Mouse (Mus musculus) heart, embryonic 15.5 days (tissue): ENCODE measurements around the gene Il7r. TPM values are rescaled to one million over a fixed set of nuclear protein-coding genes. Genes with fewer than 3 reads are reported as not detected.

Source experiments
- ATAC-seq: fragments of 200-750 bp; cut with Nextera tagmentation; replicated peaks from 2 replicates; pipeline ENCODE4 v1.8.0; 2017; ENCODE audit warnings: low read depth, moderate TSS enrichment; ENCODE audit not compliant: insufficient number of reproducible peaks, insufficient read depth, low FRiP score
- H3K27ac ChIP-seq: fragments of 300-500 bp; sonication (generic); 2 replicates; pipeline ENCODE4 v1.5.1; 2015; ENCODE audit warnings: mild to moderate bottlenecking, inconsistent platforms
- H3K27me3 ChIP-seq: fragments of 300-500 bp; sonication (generic); 2 replicates; pipeline ENCODE4 v1.6.1; 2015; ENCODE audit warnings: inconsistent platforms
- H3K36me3 ChIP-seq: fragments of 300-500 bp; sonication (generic); 2 replicates; pipeline ENCODE4 v1.6.1; 2015; ENCODE audit warnings: mild to moderate bottlenecking, inconsistent platforms
- H3K4me1 ChIP-seq: fragments of 300-500 bp; sonication (generic); replicated peaks from 2 replicates; pipeline ENCODE4 v1.6.1; 2015; ENCODE audit warnings: inconsistent platforms
- H3K4me2 ChIP-seq: fragments of 300-500 bp; sonication (generic); 2 replicates; pipeline ENCODE4 v1.6.1; 2015; ENCODE audit warnings: inconsistent platforms, mild to moderate bottlenecking, moderate library complexity
- H3K4me3 ChIP-seq: fragments of 300-500 bp; sonication (generic); 2 replicates; pipeline ENCODE4 v1.5.1; 2015; ENCODE audit warnings: mild to moderate bottlenecking, inconsistent platforms
- H3K9ac ChIP-seq: fragments of 300-500 bp; sonication (generic); 2 replicates; pipeline ENCODE4 v1.6.1; 2015; ENCODE audit warnings: mild to moderate bottlenecking, inconsistent platforms
- H3K9me3 ChIP-seq: fragments of 300-500 bp; sonication (generic); replicated peaks from 2 replicates; pipeline ENCODE4 v1.6.1; 2016; ENCODE audit warnings: inconsistent platforms
- WGBS: fragments of 180-500 bp; shearing (Covaris S2); methylation state at CpG from one replicate; pipeline ENCODE4 v1.1.7; 2015; ENCODE audit warnings: mixed read lengths; 5-methylcytosine and 5-hydroxymethylcytosine counted together
- polyA plus RNA-seq: library from polyadenylated mRNA; unstranded; fragments of >200 nt; fragmentation: Nextera tagmentation; extraction: Ambion mirVana; gene quantifications from 2 replicates; pipeline ENCODE4 v1.2.1, GENCODE M21; 2015

Gene Il7r
- polyA plus RNA-seq, 1 experiment from 2014 or later = 0.67 TPM

DNA sequence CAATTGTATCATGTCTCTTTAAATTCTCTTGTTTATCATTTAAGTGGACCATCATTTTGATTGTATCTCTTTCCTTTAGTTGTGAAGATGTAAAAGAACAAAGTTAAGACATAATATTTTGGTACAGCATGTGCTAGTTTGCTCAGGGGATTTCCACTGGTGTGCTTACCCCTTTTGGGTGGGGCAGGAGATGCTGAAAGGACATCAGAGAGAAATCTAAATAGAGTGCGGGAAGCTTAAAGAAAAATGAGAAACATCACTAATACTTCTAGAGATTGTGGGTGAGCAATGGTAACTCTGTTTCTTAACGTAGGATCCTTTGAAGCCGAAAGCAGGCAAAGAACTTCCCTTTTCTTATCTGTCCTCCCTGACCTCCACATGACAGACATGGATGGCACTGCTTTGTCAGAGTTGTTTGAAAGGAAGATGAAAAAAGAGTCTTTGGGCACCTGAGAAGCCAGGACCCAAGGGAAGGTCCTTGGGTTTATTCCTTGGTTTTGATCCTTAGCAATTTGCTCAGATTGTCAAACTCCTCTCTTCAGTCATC, 3.5 kb upstream of the Il7r start:
- Histone ChIP-seq H3K27me3 (no peaks in the 10 kb centered on the region), H3K4me3 (no peak overlapping the region), H3K4me2 (no peak overlapping the region), H3K4me1 (no peaks in the 10 kb centered on the region), H3K9me3 (no peaks in the 10 kb centered on the region), H3K9ac (no peak overlapping the region), H3K27ac (no peak overlapping the region), H3K36me3 (no peaks in the 10 kb centered on the region)
- WGBS = 53% methylated on average over 3 of the region's 3 CpGs
- ATAC-seq = no peak

DNA sequence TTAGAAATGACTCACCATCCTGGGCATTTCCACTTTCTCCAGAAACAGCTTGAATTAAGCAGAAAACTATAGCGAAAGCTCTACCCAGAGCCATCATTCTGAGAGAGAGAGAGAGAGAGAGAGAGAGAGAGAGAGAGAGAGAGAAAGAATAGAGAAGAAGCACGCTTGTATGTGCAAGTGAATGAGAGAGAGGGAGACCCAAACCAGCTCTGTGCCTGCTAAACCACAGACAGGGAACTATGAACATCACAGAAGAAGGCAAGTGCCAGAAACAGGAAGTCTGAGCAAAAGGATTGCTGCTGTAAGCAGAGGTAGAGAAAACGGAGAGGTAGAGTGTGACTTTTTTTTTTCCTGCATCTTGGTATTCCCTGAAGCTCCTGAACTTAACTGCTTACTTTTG, 330 bp downstream of the Il7r start:
- WGBS = 59% methylated on average over 3 of the region's 3 CpGs
- no peaks in the 10 kb centered on the region for H3K27me3 ChIP-seq
- no peaks in the 10 kb centered on the region for H3K9me3 ChIP-seq
- H3K4me1 ChIP-seq = peaks cover 4% of the 10 kb centered on the region; the same call in 1 of the 2 replicates
- no peak overlapping the region for H3K4me3 ChIP-seq
- H3K27ac ChIP-seq = no peak overlapping the region
- ATAC-seq = no peak
- H3K36me3 ChIP-seq = no peaks in the 10 kb centered on the region
- no peak overlapping the region for H3K9ac ChIP-seq
- H3K4me2 ChIP-seq = no peak overlapping the region

DNA sequence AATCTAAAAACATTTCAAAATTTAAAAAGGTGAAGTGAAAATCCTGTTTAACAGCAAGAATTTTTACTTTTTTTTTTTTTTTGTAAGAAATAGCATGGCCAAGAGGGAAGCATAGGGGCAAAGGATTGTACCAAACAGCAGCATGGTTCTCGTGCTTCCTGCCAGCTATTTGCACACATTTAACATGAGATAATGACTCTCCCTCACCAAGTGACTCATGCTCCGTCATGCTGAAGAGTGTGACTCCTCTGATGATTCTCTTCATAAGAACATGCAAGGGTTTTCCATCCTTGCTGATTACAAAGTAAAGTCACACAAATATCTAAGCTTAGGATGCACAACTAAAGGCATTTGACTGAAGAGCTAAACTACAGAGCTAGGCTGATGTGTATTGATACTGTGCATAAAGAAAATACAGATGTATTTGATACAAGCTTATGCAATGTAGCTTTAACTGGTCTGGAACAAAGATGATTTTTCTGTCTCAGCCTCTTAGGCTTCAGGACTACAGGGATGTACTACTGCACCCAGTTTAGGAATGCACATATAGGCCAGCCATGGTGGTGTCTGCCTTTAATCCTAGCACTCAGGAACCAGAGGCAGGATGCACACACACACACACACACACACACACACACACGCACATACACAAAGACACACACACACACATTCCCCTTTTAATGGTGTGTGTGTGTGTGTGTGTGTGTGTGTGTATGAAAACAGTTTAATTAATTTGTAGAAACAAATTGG, 1.6 kb downstream of the Il7r start:
- no peak for ATAC-seq
- Histone ChIP-seq H3K4me1 (peaks cover 6% of the 10 kb centered on the region; the same call in 1 of the 2 replicates), H3K27me3 (no peaks in the 10 kb centered on the region), H3K27ac (no peak overlapping the region), H3K4me3 (no peak overlapping the region; the same call in 1 of the 2 replicates), H3K9ac (no peak overlapping the region), H3K9me3 (no peaks in the 10 kb centered on the region), H3K36me3 (no peaks in the 10 kb centered on the region), H3K4me2 (no peak overlapping the region)
- 56% methylated on average over 3 of the region's 3 CpGs for WGBS

DNA sequence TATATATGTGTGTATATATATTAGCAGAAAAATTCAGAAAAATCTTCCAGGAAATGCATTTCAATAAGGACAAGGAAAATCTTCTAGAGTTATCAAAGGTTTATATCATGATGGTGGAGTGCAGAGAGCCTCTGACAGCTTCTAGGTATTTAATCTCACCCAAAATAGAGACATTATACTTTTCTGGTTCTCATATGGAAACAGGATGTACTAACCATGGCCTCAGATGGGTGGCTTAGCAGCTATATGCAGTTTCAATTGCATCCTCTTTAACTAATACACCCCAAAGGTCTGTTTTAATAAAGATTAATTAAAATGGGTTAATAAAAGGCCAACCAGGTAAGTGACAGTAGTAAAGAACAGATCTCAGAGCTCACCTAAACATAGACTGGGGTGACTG, 3.6 kb downstream of the Il7r start:
- H3K4me2 ChIP-seq = no peak overlapping the region
- no peaks in the 10 kb centered on the region for H3K36me3 ChIP-seq
- H3K9me3 ChIP-seq = no peaks in the 10 kb centered on the region
- no peak overlapping the region for H3K9ac ChIP-seq
- no peak overlapping the region for H3K27ac ChIP-seq
- no peak for ATAC-seq
- peaks cover 6% of the 10 kb centered on the region; the same call in 1 of the 2 replicates for H3K4me1 ChIP-seq
- H3K4me3 ChIP-seq = no peak overlapping the region
- no peaks in the 10 kb centered on the region for H3K27me3 ChIP-seq

DNA sequence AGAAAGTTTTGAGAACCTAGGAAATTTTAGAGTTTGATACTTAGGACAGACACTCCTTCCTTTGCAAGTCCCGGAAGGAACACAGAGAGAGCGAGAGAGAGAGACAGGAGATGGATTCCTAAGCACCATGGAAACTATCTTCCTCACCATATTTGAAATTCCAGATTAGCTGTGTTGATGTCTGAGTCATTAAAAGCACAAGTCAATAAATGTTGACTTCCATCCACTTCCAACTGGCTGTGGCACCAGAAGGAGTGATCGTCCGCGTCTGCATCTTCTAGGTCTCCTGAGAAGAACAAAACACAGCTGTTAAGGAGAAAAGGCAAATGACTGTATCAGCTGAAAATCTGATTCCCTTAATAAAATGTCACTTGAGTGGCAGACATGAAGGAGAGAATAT, 5.1 kb downstream of the Il7r start:
- H3K27ac ChIP-seq = 0 out of 2 replicates have a peak overlapping the region, but pooled peaks have one; percentile 24
- H3K4me1 ChIP-seq = peaks cover 6% of the 10 kb centered on the region; the same call in 1 of the 2 replicates
- H3K4me3 ChIP-seq = no peak overlapping the region
- 49% methylated on average over 5 of the region's 5 CpGs for WGBS
- H3K27me3 ChIP-seq = no peaks in the 10 kb centered on the region
- no peak overlapping the region for H3K9ac ChIP-seq
- H3K4me2 ChIP-seq = no peak overlapping the region
- H3K9me3 ChIP-seq = no peaks in the 10 kb centered on the region
- ATAC-seq = no peak
- H3K36me3 ChIP-seq = no peaks in the 10 kb centered on the region

DNA sequence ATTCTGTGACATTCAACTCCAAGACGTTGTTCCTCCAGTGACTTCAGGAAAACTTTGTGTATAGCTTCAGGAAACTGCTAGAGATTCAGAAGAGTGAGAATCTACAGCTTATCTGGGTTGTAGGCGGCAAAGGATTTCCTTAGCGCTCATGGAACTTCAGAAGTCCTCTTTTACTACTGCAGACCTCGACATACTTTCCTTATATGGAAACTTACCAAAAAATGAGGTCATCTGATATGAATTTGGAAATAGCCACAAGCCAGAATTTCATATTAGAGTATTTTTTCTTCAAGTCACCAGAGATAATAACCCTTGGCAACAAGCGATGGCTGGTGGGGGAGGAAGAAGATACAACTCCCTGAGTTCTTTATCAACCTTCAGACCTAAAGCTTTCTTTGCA, 6.0 kb downstream of the Il7r start:
- Histone ChIP-seq H3K9ac (no peak overlapping the region), H3K4me3 (no peak overlapping the region), H3K27me3 (no peaks in the 10 kb centered on the region), H3K9me3 (no peaks in the 10 kb centered on the region), H3K4me2 (no peak overlapping the region), H3K27ac (peak overlapping the region; percentile 10; the same call in 1 of the 2 replicates), H3K36me3 (no peaks in the 10 kb centered on the region), H3K4me1 (peaks cover 6% of the 10 kb centered on the region; the same call in 1 of the 2 replicates)
- 40% methylated on average over 5 of the region's 5 CpGs for WGBS
- no peak for ATAC-seq

DNA sequence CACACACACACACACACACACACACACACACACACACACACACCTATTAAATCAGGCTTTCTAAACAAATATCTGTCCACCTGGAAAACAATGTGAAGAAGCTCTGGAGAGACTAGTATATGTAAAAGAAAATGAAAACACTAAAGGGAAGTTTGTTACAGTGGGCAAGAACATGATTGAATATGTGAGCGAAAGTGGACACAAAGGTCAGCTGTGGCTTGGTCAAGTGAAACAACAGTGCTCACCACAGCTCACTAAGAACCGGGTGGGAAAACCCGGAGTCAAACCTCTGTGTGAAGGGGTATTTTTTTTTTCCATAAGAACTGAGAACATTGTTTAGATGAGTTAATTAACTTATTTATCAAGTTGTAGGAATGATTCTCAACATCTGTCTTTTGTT, 6.9 kb downstream of the Il7r start:
- no peaks in the 10 kb centered on the region for H3K9me3 ChIP-seq
- no peak overlapping the region for H3K27ac ChIP-seq
- no peak overlapping the region for H3K4me3 ChIP-seq
- no peak overlapping the region for H3K4me2 ChIP-seq
- H3K9ac ChIP-seq = no peak overlapping the region
- ATAC-seq = no peak
- WGBS = 85% methylated on average over 3 of the region's 3 CpGs
- H3K4me1 ChIP-seq = peaks cover 6% of the 10 kb centered on the region; the same call in 1 of the 2 replicates
- no peaks in the 10 kb centered on the region for H3K27me3 ChIP-seq
- H3K36me3 ChIP-seq = no peaks in the 10 kb centered on the region

DNA sequence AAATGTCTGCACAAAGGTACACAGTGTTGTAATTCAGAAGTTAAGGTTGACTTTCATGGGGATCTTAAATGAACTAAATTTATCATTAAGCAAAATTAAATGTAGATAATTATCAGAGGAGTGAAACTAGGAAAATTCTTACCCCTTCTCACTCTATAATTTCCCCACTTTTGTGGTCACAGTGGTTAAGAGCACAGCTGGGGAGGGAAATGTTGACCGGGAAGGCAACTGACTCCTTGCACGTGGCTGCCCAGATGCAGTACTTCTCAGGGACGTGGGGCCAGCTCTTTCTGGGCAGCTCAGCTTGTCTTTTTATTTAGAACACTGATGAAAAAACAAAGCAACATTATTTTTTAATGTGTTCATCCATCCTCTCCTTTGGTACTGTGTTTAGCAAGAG, 37.9 kb downstream of the Il7r start:
- H3K9ac ChIP-seq = no peak overlapping the region
- ATAC-seq = no peak
- 69% methylated on average over 3 of the region's 3 CpGs for WGBS
- H3K36me3 ChIP-seq = no peaks in the 10 kb centered on the region
- no peaks in the 10 kb centered on the region for H3K27me3 ChIP-seq
- no peaks in the 10 kb centered on the region for H3K4me1 ChIP-seq
- no peak overlapping the region for H3K4me2 ChIP-seq
- no peak overlapping the region for H3K4me3 ChIP-seq
- H3K9me3 ChIP-seq = no peaks in the 10 kb centered on the region
- no peak overlapping the region for H3K27ac ChIP-seq

DNA sequence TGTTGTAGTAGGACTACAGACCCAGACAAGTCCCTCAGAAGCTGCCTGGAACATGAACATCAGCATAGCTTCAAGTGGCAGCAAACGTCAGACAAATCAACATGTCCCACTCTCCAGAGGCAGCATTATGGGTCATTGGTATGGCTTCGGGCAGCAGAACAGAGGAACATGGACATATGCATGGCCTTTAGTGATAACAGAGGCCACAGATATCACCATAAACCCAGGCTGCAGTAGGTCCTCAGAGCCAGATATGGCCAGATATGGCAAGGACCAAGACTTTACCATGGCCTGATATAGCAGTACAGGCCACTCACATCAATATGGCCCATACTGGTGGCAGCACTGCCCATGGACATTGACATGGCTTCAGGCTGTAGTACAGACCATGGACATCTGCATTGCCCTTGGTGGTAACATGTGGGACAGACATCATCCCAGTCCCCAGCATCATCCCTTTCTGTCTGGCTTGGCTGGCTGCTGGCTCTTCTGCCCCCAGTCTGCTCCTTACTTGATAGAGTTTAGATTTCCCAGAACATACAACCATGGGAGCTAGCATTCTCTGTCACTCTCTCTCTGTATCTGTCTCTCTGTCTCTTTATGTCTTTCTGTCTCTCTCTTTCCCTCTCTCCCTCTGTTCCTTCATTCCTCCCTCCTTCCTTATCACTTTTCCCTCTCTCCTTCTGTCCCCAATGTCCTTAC, 40.4 kb downstream of the Il7r start:
- Histone ChIP-seq H3K27ac (no peak overlapping the region), H3K4me1 (no peaks in the 10 kb centered on the region), H3K4me2 (no peak overlapping the region), H3K36me3 (no peaks in the 10 kb centered on the region), H3K9me3 (no peaks in the 10 kb centered on the region), H3K9ac (no peak overlapping the region), H3K4me3 (no peak overlapping the region), H3K27me3 (no peaks in the 10 kb centered on the region)
- WGBS = 82% methylated on average over 2 of the region's 2 CpGs
- no peak for ATAC-seq

DNA sequence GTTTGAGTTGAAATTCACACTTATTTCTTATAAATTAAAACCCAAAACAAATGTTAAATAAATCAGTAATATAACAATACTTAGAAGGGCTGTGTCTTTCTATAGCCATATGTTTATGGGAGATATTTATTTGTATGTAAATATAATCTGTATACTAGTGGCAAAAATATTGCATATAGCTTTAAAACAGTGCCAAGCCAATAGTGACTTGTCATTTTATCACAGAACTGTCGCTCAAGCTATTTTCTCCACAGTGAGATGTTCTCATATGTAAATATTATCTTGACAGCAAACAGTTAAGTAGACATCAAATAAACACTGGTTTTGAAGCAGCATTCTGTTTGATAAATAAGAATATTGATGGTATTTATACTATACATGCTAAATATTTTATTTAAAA, 56.8 kb downstream of the Il7r start:
- Histone ChIP-seq H3K4me1 (no peaks in the 10 kb centered on the region), H3K4me2 (no peak overlapping the region), H3K36me3 (no peaks in the 10 kb centered on the region), H3K9ac (no peak overlapping the region), H3K27ac (no peak overlapping the region), H3K4me3 (no peak overlapping the region), H3K27me3 (no peaks in the 10 kb centered on the region), H3K9me3 (no peaks in the 10 kb centered on the region)
- WGBS = 84% methylated on average over 1 of the region's 1 CpGs
- ATAC-seq = no peak

DNA sequence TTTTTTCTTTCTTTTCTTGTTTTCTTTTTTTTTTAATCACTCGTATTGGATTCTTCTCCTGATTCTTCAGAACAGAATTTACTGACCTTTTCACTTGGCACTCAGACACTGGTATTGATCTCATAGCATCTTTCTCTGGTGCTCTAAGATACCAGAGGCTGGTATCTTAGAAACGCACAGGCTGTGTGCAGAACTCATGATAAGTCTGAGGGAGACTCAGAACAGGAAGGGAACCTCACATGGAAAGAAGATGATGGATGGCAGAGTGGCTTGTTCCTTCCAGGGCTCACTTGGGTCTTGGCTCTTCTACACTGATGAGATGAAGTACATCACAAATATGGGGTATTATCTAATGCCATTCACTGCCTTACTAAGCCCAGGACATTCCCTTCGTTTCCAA, 57.4 kb downstream of the Il7r start:
- no peak overlapping the region for H3K9ac ChIP-seq
- WGBS = 48% methylated on average over 3 of the region's 3 CpGs
- H3K4me2 ChIP-seq = no peak overlapping the region
- no peak for ATAC-seq
- H3K36me3 ChIP-seq = no peaks in the 10 kb centered on the region
- no peak overlapping the region for H3K4me3 ChIP-seq
- no peaks in the 10 kb centered on the region for H3K9me3 ChIP-seq
- no peaks in the 10 kb centered on the region for H3K4me1 ChIP-seq
- peak overlapping the region; percentile 24; the same call in 1 of the 2 replicates for H3K27ac ChIP-seq
- no peaks in the 10 kb centered on the region for H3K27me3 ChIP-seq
